Mouse (Mus musculus): ENCODE measurements around the gene Sec63. TPM values are rescaled to one million over a fixed set of nuclear protein-coding genes. Genes with fewer than 3 reads are reported as not detected.

Sec63 gene
- polyA plus RNA-seq, 1 experiment = 22.1 TPM

GRCm38 (mm10) chr10:42838736-42839135, 77.4 kb downstream of the Sec63 start:
- H3K4me3 ChIP-seq (ENCODE audit: insufficient read depth, poor library complexity, severe bottlenecking) = no peak overlapping the region
- H3ac ChIP-seq (ENCODE audit: control insufficient read depth, insufficient read length, low read depth) = no peak overlapping the region
- TF ChIP-seq CTCF (IDR thresholded peaks at IDR 0.05; ENCODE audit: control insufficient read depth, insufficient read depth, insufficient read length) (no peak), CEBPB (IDR thresholded peaks at IDR 0.05; ENCODE audit: low read depth) (no peak), FOSL1 (IDR thresholded peaks at IDR 0.05; ENCODE audit: insufficient read depth, low read length, poor library complexity, severe bottlenecking) (no peak), USF1 (IDR thresholded peaks at IDR 0.05; ENCODE audit: low read depth) (no peak), MAX (IDR thresholded peaks at IDR 0.05) (no peak), MYOG (IDR thresholded peaks at IDR 0.05; ENCODE audit: control insufficient read depth, extremely low read depth, insufficient read length) (no peak), MYOD1 (IDR thresholded peaks at IDR 0.05; ENCODE audit: control insufficient read depth, insufficient read length, low read depth) (no peak)
- H3K27me3 ChIP-seq (ENCODE audit: control insufficient read depth, insufficient read depth, insufficient read length) = no peaks in the 10 kb centered on the region
- peaks cover 21% of the 10 kb centered on the region for H3K36me3 ChIP-seq (ENCODE audit: control insufficient read depth, insufficient read depth)
- no peaks in the 10 kb centered on the region for H3K79me2 ChIP-seq (ENCODE audit: control insufficient read depth, insufficient read depth)
- H3K79me3 ChIP-seq (ENCODE audit: low read depth) = no peaks in the 10 kb centered on the region

- no peaks in the 10 kb centered on the region for H3K79me2 ChIP-seq (ENCODE audit: control insufficient read depth, insufficient read depth)
- H3K36me3 ChIP-seq (ENCODE audit: control insufficient read depth, insufficient read depth) = peaks cover 12% of the 10 kb centered on the region
- no peaks in the 10 kb centered on the region for H3K79me3 ChIP-seq (ENCODE audit: low read depth)
- TF ChIP-seq FOSL1 (IDR thresholded peaks at IDR 0.05; ENCODE audit: insufficient read depth, low read length, poor library complexity, severe bottlenecking) (no peak), CTCF (IDR thresholded peaks at IDR 0.05; ENCODE audit: control insufficient read depth, insufficient read depth, insufficient read length) (no peak), MYOD1 (IDR thresholded peaks at IDR 0.05; ENCODE audit: control insufficient read depth, insufficient read length, low read depth) (no peak), MAX (IDR thresholded peaks at IDR 0.05) (no peak), CEBPB (IDR thresholded peaks at IDR 0.05; ENCODE audit: low read depth) (no peak), MYOG (IDR thresholded peaks at IDR 0.05; ENCODE audit: control insufficient read depth, extremely low read depth, insufficient read length) (no peak), USF1 (IDR thresholded peaks at IDR 0.05; ENCODE audit: low read depth) (no peak)
- no peak overlapping the region for H3K4me3 ChIP-seq (ENCODE audit: insufficient read depth, poor library complexity, severe bottlenecking)
- H3ac ChIP-seq (ENCODE audit: control insufficient read depth, insufficient read length, low read depth) = no peak overlapping the region
- H3K27me3 ChIP-seq (ENCODE audit: control insufficient read depth, insufficient read depth, insufficient read length) = no peaks in the 10 kb centered on the region
Observed at GRCm38 (mm10) chr10:42840036-42840435, 78.7 kb downstream of the Sec63 start.

- H3K4me3 ChIP-seq (ENCODE audit: insufficient read depth, poor library complexity, severe bottlenecking) = no peak overlapping the region
- no peak overlapping the region for H3ac ChIP-seq (ENCODE audit: control insufficient read depth, insufficient read length, low read depth)
- no peaks in the 10 kb centered on the region for H3K27me3 ChIP-seq (ENCODE audit: control insufficient read depth, insufficient read depth, insufficient read length)
- no peaks in the 10 kb centered on the region for H3K79me3 ChIP-seq (ENCODE audit: low read depth)
- H3K79me2 ChIP-seq (ENCODE audit: control insufficient read depth, insufficient read depth) = no peaks in the 10 kb centered on the region
- H3K36me3 ChIP-seq (ENCODE audit: control insufficient read depth, insufficient read depth) = peaks cover 5% of the 10 kb centered on the region
- TF ChIP-seq CTCF (IDR thresholded peaks at IDR 0.05; ENCODE audit: control insufficient read depth, insufficient read depth, insufficient read length) (peak; percentile 17), MAX (IDR thresholded peaks at IDR 0.05) (no peak)
Observed at GRCm38 (mm10) chr10:42841531-42842195, 80.4 kb downstream of the Sec63 start.

- Histone ChIP-seq H3ac (ENCODE audit: control insufficient read depth, insufficient read length, low read depth) (no peak overlapping the region), H3K79me2 (ENCODE audit: control insufficient read depth, insufficient read depth) (no peaks in the 10 kb centered on the region), H3K36me3 (ENCODE audit: control insufficient read depth, insufficient read depth) (peaks cover under 1% of the 10 kb centered on the region), H3K4me3 (ENCODE audit: insufficient read depth, poor library complexity, severe bottlenecking) (no peak overlapping the region), H3K79me3 (ENCODE audit: low read depth) (no peaks in the 10 kb centered on the region), H3K27me3 (ENCODE audit: control insufficient read depth, insufficient read depth, insufficient read length) (no peaks in the 10 kb centered on the region)
- TF ChIP-seq CTCF (IDR thresholded peaks at IDR 0.05; ENCODE audit: control insufficient read depth, insufficient read depth, insufficient read length) (peak; percentile 87), FOSL1 (IDR thresholded peaks at IDR 0.05; ENCODE audit: insufficient read depth, low read length, poor library complexity, severe bottlenecking) (no peak), MYOG (IDR thresholded peaks at IDR 0.05; ENCODE audit: control insufficient read depth, extremely low read depth, insufficient read length) (no peak)
Observed at GRCm38 (mm10) chr10:42842358-42842757, 81.1 kb downstream of the Sec63 start.

GRCm38 (mm10) chr10:42843416-42843815, 82.1 kb downstream of the Sec63 start:
- H3ac ChIP-seq (ENCODE audit: control insufficient read depth, insufficient read length, low read depth) = no peak overlapping the region
- H3K36me3 ChIP-seq (ENCODE audit: control insufficient read depth, insufficient read depth) = no peaks in the 10 kb centered on the region
- no peaks in the 10 kb centered on the region for H3K79me2 ChIP-seq (ENCODE audit: control insufficient read depth, insufficient read depth)
- H3K27me3 ChIP-seq (ENCODE audit: control insufficient read depth, insufficient read depth, insufficient read length) = no peaks in the 10 kb centered on the region
- TF ChIP-seq CTCF (IDR thresholded peaks at IDR 0.05; ENCODE audit: control insufficient read depth, insufficient read depth, insufficient read length) = no peak
- TF ChIP-seq CEBPB (IDR thresholded peaks at IDR 0.05; ENCODE audit: low read depth) = no peak
- TF ChIP-seq MAX (IDR thresholded peaks at IDR 0.05) = no peak
- TF ChIP-seq FOSL1 (IDR thresholded peaks at IDR 0.05; ENCODE audit: insufficient read depth, low read length, poor library complexity, severe bottlenecking) = no peak
- no peak for TF ChIP-seq USF1 (IDR thresholded peaks at IDR 0.05; ENCODE audit: low read depth)
- TF ChIP-seq MYOG (IDR thresholded peaks at IDR 0.05; ENCODE audit: control insufficient read depth, extremely low read depth, insufficient read length) = no peak
- no peak for TF ChIP-seq MYOD1 (IDR thresholded peaks at IDR 0.05; ENCODE audit: control insufficient read depth, insufficient read length, low read depth)
- H3K79me3 ChIP-seq (ENCODE audit: low read depth) = no peaks in the 10 kb centered on the region
- no peak overlapping the region for H3K4me3 ChIP-seq (ENCODE audit: insufficient read depth, poor library complexity, severe bottlenecking)

GRCm38 (mm10) chr10:42845480-42845879, 84.2 kb downstream of the Sec63 start:
- TF ChIP-seq CTCF (IDR thresholded peaks at IDR 0.05; ENCODE audit: control insufficient read depth, insufficient read depth, insufficient read length) (no peak), CEBPB (IDR thresholded peaks at IDR 0.05; ENCODE audit: low read depth) (no peak), USF1 (IDR thresholded peaks at IDR 0.05; ENCODE audit: low read depth) (no peak), MAX (IDR thresholded peaks at IDR 0.05) (no peak), MYOG (IDR thresholded peaks at IDR 0.05; ENCODE audit: control insufficient read depth, extremely low read depth, insufficient read length) (no peak), MYOD1 (IDR thresholded peaks at IDR 0.05; ENCODE audit: control insufficient read depth, insufficient read length, low read depth) (no peak), FOSL1 (IDR thresholded peaks at IDR 0.05; ENCODE audit: insufficient read depth, low read length, poor library complexity, severe bottlenecking) (no peak)
- H3K27me3 ChIP-seq (ENCODE audit: control insufficient read depth, insufficient read depth, insufficient read length) = no peaks in the 10 kb centered on the region
- H3K79me3 ChIP-seq (ENCODE audit: low read depth) = no peaks in the 10 kb centered on the region
- H3K36me3 ChIP-seq (ENCODE audit: control insufficient read depth, insufficient read depth) = no peaks in the 10 kb centered on the region
- H3ac ChIP-seq (ENCODE audit: control insufficient read depth, insufficient read length, low read depth) = no peak overlapping the region
- no peak overlapping the region for H3K4me3 ChIP-seq (ENCODE audit: insufficient read depth, poor library complexity, severe bottlenecking)
- H3K79me2 ChIP-seq (ENCODE audit: control insufficient read depth, insufficient read depth) = no peaks in the 10 kb centered on the region
